Mouse (Mus musculus) kidney, adult 11 months (tissue): ENCODE results near the gene Lifr.

ENCODE experiments used
- DNase-seq: peaks from one replicate; pipeline ENCODE4 v3.0.0; 2022

Gene Lifr

DNA sequence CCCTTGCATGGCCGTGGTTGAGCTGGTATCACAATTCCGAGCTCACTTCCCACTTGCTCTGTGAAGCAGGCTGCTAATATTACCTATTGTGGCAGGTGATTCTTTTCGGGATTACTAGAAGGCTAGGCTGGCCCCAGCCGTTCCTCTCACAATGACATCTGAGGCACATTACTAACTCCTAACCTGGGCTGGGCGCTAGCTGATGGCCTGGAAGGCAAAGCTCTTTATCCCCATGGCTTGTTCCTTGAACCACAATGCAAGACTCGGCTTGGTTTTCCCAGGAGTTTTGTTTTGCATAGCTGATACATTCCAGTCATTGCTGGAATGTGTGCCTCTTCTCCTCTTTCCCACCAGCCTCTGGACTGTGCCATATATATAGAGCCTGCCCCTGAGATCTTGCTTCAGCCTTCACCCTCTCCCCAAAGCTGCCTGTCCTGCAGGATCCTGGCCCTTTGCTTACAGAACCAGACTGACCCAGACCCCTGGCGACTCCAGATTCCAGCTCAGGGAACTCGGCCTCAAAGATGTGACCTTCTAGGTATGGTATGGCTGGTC lies at the start of gene Lifr:
Lifr (plus strand) TSS at position 404 of the 555 bp plus-strand sequence.
- DNase-seq, result no peak

DNA sequence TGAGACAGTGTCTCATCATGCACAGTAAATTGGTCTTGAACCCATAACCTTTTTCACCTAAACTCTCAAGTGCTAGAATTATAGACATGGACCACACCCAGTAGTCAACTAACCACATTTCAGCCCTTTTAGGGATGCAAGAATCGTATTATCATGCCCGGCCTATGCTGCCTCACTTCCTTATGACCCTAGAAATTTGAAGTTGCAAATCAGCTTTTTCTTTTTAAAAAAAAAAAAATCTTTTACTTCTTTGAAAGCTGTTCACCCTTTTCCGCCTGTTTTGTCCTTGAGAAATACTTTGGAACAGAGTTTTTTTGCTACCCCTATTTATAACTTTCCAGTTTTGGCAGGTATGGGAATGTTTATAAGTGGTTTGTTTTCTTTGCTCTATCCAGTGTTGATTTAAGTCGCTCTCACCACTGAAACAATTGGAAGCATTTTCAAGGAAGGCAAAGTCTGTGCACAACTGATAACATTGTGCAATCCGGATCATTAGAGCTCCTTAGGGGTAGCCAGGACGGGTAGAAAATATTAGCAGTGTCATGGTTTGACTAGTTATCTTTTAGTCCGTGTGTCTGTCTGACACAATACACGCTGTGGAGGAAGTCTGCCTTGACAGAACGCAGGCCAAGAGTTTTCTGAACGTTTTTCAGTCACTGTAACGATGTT lies 46.2 kb upstream of the Lifr start:
- DNase-seq, result no peak

DNA sequence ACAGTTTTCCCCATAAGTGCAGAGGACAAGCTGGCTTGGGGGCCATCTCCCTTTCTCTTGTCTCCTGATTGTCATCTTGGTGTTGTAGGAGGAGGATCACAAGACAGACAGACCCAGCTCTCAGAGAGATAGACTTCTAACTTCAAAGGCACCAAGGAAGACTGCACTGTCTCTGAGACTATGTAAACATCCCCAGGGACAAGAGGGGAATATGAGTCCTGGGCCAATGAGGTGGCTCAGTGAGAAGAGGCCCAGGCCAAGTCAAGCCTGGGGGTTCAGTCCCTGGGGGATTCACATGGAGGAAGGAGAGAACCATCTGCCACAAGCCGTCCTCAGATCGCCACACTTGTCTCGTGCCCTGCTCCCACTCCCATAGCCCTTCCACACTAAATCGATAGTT lies 45.4 kb upstream of the Lifr start:
- DNase-seq, result no peak

DNA sequence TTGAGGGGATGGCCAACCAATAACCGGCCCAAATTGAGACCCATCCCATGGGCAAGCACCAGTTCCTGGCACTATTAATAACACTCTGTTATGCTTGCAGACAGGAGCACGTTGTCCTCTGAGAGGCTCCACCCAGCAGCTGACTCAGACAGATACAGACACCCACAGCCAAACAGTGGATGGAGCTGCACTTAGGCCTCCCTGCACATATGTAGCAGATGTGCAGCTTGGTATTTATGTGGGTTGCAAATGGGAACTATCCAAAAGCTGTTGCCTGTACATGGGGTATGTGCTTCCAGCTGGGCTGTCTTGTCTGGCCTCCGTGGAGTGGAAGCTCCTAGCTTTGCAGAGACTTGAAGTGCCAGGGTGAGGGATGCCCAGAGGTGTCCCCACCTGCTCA lies 42.5 kb upstream of the Lifr start:
- no peak for DNase-seq

DNA sequence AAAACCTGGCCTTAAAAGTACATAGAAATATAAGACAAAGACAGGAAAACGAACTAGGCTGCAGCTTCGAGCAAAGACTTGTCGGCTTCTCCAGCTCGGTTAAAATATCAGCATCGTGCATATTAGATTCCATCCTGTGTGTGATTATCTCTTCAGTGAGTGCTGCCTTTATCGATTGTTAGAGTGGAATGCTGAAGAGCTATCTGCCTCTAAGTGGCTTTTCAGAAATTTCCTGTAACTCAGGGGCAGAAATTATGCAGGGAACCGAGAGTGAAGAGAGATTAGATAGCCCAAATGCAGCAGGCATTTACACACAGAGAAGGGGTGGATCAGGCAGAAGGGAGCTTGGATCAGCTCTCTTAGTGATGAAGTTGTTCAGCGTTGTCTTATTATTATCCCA lies 41.5 kb upstream of the Lifr start:
- no peak for DNase-seq

- DNase-seq, result no peak
These were observed 38.7 kb upstream of the Lifr start for GRCm38 (mm10) chr15:7051666-7052065.

DNA sequence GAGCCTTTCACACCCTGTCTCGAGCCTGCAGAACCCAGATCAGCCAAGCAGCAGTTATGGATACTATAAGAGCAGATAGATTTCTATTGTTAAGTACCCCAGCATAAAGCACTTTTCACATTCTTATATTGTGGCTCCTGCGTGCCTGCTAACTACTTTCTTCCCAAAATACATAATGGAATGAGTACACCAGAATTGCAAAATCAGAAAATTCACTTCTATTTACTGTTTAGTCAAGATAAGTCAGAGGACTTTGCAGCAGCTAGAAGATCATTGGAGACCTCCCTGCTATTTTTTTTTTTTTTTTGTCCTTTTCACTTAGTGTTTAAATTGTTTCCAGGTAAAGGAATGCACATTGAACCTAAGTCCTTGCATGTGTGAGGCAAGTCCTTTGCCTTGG lies 38.3 kb upstream of the Lifr start:
- no peak for DNase-seq

GRCm38 (mm10) chr15:7056851-7057250 lies 33.6 kb upstream of the Lifr start:
- no peak for DNase-seq

- DNase-seq, result no peak
These were observed 29.9 kb upstream of the Lifr start for GRCm38 (mm10) chr15:7060522-7060921.

- no peak for DNase-seq
These were observed 28.3 kb upstream of the Lifr start for GRCm38 (mm10) chr15:7061995-7062697.

- no peak for DNase-seq
These were observed 27.8 kb upstream of the Lifr start for GRCm38 (mm10) chr15:7062698-7063009.

DNA sequence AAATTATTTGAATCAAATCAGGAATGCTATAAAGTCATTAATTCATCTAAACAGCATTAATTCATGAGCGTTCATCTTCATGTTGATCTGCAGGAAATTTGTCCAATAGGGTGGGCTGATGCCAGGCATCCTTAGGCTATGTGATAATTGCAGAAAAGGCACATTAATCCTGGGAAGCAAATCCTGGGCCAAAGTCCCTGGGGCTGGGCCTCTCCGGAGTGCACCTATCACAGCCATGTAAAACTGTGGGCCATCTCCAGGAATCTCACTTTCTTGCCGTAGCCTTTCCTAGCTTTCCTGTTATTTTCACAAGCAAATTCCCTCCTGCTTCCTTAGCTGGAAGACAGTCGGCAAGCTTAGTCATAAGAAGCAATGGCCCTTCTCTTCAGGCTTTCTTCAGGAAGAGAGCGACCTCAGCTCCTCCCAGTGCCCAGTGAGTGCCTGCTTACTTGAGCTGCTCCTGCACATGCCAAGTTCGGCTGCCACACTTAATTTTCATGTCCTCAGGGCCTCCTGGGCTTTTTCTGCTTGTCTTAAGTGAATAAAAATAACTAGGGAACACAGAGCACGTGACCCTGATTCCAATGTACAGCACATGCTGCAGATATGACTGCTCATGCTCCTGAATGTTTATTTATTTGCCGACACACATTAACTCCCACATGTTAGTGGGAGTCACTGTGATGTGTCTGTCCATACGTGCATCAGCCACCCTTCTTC lies 26.7 kb upstream of the Lifr start:
- DNase-seq, result no peak

DNA sequence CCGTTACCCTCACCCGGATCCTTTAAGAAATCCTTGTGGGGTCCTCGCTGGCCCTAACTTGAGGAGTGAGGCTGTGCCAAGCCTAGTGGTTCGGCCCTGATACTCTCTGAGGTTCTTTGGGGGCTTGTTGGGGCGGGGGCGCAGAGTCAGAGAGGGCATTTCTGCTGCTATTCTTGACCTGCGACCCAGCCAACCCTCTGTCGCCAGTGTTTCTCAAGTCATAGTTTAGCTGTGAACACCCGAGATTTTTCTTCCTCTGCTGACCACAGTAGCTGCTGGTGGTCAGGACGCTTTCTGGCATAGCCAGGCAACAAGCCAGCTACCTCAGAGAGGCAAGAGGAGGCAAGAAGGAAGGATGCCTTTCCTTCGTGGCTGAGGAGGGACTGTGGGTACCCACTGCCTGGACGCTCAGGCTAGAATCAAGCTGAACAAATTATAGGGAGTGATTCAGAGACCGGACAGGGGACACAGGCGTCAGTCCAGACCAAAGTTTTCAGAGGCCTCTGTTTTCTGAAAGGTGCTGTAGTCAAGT lies 25.4 kb upstream of the Lifr start:
- DNase-seq, result no peak

- no peak for DNase-seq
These were observed 24.8 kb upstream of the Lifr start for GRCm38 (mm10) chr15:7065624-7066023.

DNA sequence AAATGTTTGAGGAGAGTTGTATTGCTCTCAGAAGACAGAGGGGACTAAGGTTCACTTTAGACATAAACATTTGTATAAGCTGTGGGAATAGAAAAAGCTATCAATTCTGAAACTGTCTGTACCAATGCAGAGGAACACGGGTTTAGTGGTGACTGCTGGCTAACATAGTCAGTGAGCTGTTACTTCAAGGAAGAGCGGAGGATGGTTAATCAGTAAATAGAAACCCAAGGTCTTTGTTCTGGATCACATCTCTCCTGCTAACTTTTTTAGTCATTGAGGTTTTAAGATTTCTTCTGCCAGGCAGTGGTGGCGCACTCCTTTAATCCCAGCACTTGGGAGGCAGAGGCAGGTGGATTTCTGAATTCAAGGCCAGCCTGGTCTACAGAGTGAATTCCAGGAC lies 23.7 kb upstream of the Lifr start:
- no peak for DNase-seq

DNA sequence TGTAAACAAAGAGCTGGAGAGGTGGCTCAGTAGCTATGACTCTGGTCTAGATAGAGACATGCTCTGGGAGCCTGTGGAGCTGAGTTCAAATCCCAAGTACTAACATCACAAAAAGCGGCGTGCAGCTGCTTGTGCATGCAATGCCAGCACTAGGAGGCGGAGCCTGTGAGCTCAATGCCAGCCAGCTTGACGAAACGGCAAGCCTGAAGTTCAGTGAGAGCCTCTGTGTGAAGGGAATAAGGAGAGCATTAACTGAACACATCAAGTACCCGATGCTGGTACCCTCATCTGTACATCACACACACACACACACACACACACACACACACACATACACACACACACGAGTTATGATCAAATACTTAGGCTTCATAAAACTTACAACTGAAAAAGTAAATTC lies 21.0 kb upstream of the Lifr start:
- no peak for DNase-seq

DNA sequence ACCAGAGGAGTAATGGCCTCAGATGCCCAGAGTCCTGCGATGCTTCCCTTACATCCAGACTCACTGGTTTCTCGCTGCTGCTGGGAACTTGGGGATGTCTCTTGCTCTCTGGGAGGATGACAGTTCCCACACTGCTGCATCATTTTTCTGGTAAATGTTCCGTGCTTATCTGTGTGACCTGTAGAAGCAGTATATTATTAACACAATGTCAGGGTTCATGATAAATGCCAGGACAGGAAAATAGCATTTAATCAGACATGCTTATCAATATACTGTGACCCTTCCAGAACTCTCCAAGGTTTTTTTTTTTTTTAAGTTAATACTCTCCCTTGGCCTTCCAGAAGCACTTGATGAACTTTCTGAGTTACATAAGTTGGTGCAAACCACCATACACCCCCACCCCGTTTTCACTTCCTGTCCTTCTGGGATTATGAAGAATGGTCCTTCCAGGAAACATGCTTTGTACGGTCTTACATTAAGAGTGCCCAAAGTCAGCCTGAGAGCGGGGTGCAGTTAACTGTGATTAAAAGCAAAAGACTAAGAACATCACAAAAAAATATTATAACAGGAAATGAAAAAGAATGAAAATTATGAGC lies 20.1 kb upstream of the Lifr start:
- no peak for DNase-seq

DNA sequence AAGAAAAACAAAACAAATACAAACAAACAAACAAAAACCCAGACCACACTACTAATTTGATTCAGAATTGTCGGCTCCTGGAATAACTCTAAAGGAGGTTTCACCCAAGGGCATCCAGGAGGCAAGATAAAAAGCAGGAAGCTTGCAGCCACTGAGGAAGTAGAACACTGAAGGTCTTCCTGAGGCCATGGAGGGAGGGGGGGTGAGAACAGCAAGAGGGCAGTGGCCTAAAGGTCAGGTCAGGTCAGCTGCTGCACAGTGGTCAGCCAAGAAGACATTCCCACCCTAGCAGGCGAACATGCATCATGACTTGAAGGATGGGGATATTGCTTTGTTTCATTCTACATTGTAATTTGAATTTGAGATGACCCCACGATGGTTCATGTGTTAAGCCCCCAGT lies 17.1 kb upstream of the Lifr start:
- DNase-seq, result peak; percentile 53

- peak; percentile 81 for DNase-seq
These were observed 15.2 kb upstream of the Lifr start for GRCm38 (mm10) chr15:7075185-7075584.

- DNase-seq, result no peak
These were observed 12.1 kb upstream of the Lifr start for GRCm38 (mm10) chr15:7078356-7078755.

DNA sequence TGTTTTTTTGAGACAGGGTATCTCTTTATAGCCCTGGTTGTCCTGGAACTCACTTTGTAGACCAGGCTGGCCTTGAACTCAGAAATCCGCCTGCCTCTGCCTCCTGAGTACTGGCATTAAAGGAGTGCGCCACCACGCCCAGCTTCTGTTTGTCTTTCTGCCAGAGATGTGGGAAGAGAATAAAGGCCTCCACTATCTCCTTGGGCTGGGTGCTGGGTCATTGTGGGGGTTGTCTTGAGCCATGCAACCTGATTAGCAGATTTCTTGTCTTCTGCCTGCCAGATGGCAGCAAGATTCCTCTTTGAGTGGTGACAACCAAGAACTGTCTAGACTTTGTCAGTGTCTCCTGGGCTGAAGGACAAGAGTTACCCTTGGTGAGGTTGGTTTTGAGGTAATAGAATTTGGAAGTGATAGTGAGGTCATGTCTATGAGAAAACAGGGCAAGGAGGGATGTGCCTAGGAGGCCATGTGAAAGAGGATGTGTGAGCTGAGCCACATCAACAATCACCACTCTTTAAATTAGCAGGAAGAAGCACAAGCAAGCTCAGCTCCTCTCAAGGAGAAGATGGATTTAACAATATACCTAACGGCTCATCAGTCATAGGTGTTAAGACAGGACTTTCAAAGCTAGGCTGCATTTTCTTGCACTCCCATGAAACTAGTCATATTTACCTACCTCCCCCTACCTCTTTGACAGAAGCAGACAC lies 10.6 kb upstream of the Lifr start:
- DNase-seq, result no peak

DNA sequence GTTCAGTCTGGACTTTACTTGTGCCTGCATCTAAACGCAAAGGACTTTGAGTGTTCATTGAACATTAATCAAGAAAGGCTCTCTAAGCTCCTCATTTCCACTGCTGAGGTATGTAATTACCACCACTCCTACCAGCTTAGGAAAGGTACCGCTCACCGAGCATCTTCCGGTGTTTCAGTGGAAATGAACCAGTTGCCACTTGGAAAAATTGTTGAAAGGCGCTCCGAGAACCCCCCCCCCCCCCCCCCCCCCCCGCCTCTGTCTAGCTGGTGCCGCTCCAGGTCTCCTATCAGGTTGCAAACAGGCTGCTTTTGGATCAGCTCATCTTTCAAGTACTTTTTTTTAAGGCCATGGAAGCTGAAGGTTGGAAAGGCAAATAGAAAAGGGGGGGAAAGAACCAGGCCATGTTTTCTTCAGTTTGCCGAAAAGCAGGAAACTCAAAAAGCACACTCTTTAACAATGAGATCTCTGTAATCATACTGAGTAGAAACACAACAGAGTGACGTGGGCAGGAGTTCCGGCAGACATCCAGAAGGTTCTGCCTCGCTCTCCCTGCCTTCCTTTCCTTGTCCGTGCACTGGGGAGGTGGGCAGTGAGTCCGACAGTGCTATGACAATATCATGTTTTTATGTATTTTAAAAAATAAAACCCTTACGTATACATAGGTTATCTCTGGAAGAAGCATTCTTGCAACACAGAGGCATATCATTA lies 9.3 kb upstream of the Lifr start:
- DNase-seq, result no peak
